ENCODE assay signal across 9 mouse cellular contexts in the genomic region with DNA sequence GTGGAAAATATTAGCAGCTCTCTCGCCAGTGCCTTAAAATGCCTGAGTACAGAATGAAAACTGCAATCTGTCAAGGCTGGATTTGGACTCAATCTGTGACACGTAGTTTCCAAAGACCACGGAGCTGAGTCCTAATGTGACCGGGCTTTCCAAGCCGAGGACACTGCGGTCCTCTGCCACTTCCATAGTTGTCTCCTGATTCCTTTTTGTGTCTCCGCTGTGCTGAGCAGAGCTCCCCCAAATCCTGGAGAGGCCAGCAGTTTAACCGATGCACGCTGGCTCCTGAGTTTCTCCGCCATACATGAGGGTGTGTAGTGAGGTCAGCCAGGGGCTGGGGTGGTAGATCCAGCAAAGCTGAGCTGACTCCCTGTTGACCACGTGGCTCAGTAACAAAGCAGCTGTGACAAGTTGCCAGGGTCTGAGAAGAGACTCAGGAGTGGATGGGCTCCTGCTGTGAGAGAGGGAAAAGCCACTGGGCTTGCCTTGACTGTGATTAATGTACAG. TPM values are rescaled to one million over a fixed set of nuclear protein-coding genes. Genes with fewer than 3 reads are reported as not detected.
A peak's percentile ranks its signal among the peaks of the same experiment; 100 is the strongest.
DNase-seq lines count a peak whose midpoint lies in the region; ATAC-seq and TF ChIP-seq lines count a peak whose summit lies in the region.
"Had no signal": no experiment of that assay in that cellular context is flagged by ENCODE, and none has a peak within 500 bp of the region (broad histone marks: within the 10 kb centered on the region; RNA-seq: fewer than 3 reads in every experiment).

No protein-coding gene starts in this region.

- H3K4me1 ChIP-seq in heart, embryonic 10.5 days: peaks cover 75% of the 10 kb centered on the region
- H3K4me1 ChIP-seq in limb, embryonic 11.5 days (ENCODE audit: control insufficient read depth, insufficient read depth, low read length): peaks cover 13% of the 10 kb centered on the region
- peaks cover 5% of the 10 kb centered on the region; the same call in 1 of the 2 replicates for H3K4me1 ChIP-seq in stomach, postnatal 0 days (replicated peaks; ENCODE audit: control insufficient read depth, insufficient read depth)

- H3K4me3 ChIP-seq in heart, embryonic 10.5 days: no peak overlapping the region
- H3K4me3 ChIP-seq in limb, embryonic 11.5 days (ENCODE audit: low read depth, low read length): no peak overlapping the region
- no peak overlapping the region for H3K4me3 ChIP-seq in stomach, postnatal 0 days (ENCODE audit: low read depth, low read length)
- H3K4me3 ChIP-seq: myocyte had no signal

- H3K4me2 ChIP-seq in limb, embryonic 11.5 days (ENCODE audit: low read depth, severe bottlenecking): no peak overlapping the region
- peak overlapping the region; percentile 18; the same call in 1 of the 2 replicates for H3K4me2 ChIP-seq in stomach, postnatal 0 days (replicated peaks; ENCODE audit: low read depth)

- no peak overlapping the region; the same call in 1 of the 2 replicates for H3K9ac ChIP-seq in limb, embryonic 11.5 days (ENCODE audit: low read length)
- 0 out of 2 replicates have a peak overlapping the region, but pooled peaks have one; percentile 23 for H3K9ac ChIP-seq in stomach, postnatal 0 days (ENCODE audit: low read length)

- H3K27me3 ChIP-seq in heart, embryonic 10.5 days (ENCODE audit: insufficient read depth, poor library complexity, severe bottlenecking): no peaks in the 10 kb centered on the region
- H3K27me3 ChIP-seq in limb, embryonic 11.5 days (ENCODE audit: control insufficient read depth, insufficient read depth, low read length): no peaks in the 10 kb centered on the region
- no peaks in the 10 kb centered on the region for H3K27me3 ChIP-seq in stomach, postnatal 0 days (ENCODE audit: control insufficient read depth, insufficient read depth, low read length)

- no peaks in the 10 kb centered on the region for H3K9me3 ChIP-seq in heart, embryonic 10.5 days
- no peaks in the 10 kb centered on the region for H3K9me3 ChIP-seq in limb, embryonic 11.5 days (ENCODE audit: control insufficient read depth, low read length)
- H3K9me3 ChIP-seq in stomach, postnatal 0 days (ENCODE audit: control insufficient read depth, low read length): no peaks in the 10 kb centered on the region

- no peaks in the 10 kb centered on the region for H3K36me3 ChIP-seq in heart, embryonic 10.5 days
- H3K36me3 ChIP-seq in limb, embryonic 11.5 days (ENCODE audit: control insufficient read depth, insufficient read depth, low read length): no peaks in the 10 kb centered on the region
- H3K36me3 ChIP-seq in stomach, postnatal 0 days (ENCODE audit: control insufficient read depth, insufficient read depth, low read length): no peaks in the 10 kb centered on the region

- TF ChIP-seq EP300 in stomach, postnatal 0 days (optimal IDR thresholded peaks at IDR 0.05): no peak

- peak; percentile 18 to 20 for DNase-seq in cerebellum, postnatal 25 days
- no peak for DNase-seq in cerebellum, adult 9-11 months
- DNase-seq in ES-CJ7 (ENCODE audit: low read depth, low spot score): peak; percentile 58
- no peak for DNase-seq in heart, embryonic 10.5 days (ENCODE audit: low spot score)
- DNase-seq in limb, embryonic 11.5 days (ENCODE audit: low spot score): peak; percentile 41
- no peak for DNase-seq in stomach, postnatal 0 days (ENCODE audit: low spot score)
- no peak for DNase-seq in right cerebral cortex, postnatal 25 days
- DNase-seq in right cerebral cortex, adult 18-20 months: no peak

- WGBS in heart, embryonic 10.5 days: 53% methylated on average over 11 of the region's 11 CpGs
- WGBS in limb, embryonic 11.5 days: 55% methylated on average over 11 of the region's 11 CpGs
- 37% methylated on average over 11 of the region's 11 CpGs for WGBS in stomach, postnatal 0 days

- ATAC-seq in limb, embryonic 11.5 days (ENCODE audit: insufficient number of reproducible peaks, low FRiP score, low TSS enrichment, low read depth): no peak
- ATAC-seq in stomach, postnatal 0 days (ENCODE audit: low FRiP score, low TSS enrichment): peak; percentile 56; the same call in 1 of the 2 replicates

- H3K27ac ChIP-seq in heart, embryonic 10.5 days: peak overlapping the region; percentile 78
- H3K27ac ChIP-seq in limb, embryonic 11.5 days (replicated peaks; ENCODE audit: low read depth, low read length): no peak overlapping the region
- peak overlapping the region; percentile 88 for H3K27ac ChIP-seq in stomach, postnatal 0 days (replicated peaks)

- no peak for TF ChIP-seq CTCF in stomach, postnatal 0 days (IDR thresholded peaks at IDR 0.05; ENCODE audit: low read depth)

RNA-seq across cellular contexts. Expression of gene Plpp1, which starts 45.0 kb away (rescaled TPM):
- polyA plus RNA-seq in heart, embryonic 10.5 days (2016; fragmentation: Nextera tagmentation; extraction: Ambion mirVana): 39.6 and 41.3 TPM in 2 replicates
- 21.7 and 22.4 TPM in 2 replicates for polyA plus RNA-seq in limb, embryonic 11.5 days (2014; fragmentation: Nextera tagmentation; extraction: Ambion mirVana)
- 126 and 137 TPM in 2 replicates for polyA plus RNA-seq in stomach, postnatal 0 days (2015; fragmentation: Nextera tagmentation; extraction: Ambion mirVana)

Comparison
In these comparisons a context has a peak if more than half of its experiments do, and no peak if none do; other contexts are left out.
1. DNase-seq: peak in cerebellum, postnatal 25 days (2 of 2), ES-CJ7 (single experiment) and limb, embryonic 11.5 days (single experiment); none in cerebellum, adult 9-11 months (single experiment), heart, embryonic 10.5 days (single experiment), stomach, postnatal 0 days (single experiment), right cerebral cortex, postnatal 25 days (single experiment) and right cerebral cortex, adult 18-20 months (single experiment).